Mouse (Mus musculus): ENCODE data around the gene Sestd1.

The Sestd1 gene

GRCm38 (mm10) chr2:77203916-77204315, 76.5 kb downstream of the Sestd1 start:
- no peak for DNase-seq

DNA sequence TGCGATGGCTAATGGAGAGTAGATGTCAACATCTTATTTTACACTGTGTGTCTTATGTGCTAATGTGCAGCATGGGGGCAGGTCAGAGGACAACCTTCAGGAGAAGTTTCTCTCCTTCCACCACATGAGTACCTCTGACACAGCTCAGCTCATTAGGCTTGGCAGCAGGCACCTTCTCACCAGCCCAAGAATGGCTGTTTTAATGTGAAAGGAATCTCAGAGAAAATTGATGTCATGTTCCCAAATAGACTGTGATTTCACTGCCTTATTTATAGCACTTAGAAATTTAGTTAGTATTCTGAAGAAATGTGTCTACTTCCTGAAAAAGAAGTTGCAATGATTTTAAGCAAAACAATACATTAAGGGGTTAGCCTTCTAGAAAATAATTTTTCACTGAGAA, 78.5 kb downstream of the Sestd1 start:
- no peak for DNase-seq

DNA sequence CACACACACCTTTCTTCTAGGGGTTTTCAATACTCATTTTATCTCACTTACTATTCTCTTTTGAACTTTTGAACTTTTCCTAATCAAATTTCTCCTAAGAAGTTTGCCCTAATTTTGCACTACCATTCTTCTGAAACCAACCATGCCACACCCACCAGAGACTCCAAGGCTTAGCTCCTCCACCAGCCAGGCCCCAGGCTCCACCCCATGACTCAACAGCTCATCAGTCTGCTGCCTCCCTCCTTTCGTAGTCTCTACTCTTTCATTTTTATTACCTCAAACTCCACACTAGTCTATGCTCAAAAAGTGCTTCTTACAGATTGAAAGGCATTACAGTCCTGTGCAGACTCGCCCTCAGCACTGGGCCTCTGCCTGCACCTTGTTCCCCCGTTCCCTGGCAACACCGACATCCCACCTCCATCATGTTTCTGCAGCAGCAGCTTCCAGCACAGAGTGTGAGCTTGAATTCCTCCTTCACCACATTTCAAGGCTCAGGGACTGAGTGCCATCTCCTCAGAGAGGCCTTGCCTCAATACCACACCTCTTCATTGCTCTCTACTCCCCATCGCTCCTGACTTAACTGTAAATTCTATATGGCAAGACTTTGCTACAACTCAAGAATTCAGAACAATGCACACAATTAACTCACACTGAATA, 79.3 kb downstream of the Sestd1 start:
- DNase-seq, result no peak

DNA sequence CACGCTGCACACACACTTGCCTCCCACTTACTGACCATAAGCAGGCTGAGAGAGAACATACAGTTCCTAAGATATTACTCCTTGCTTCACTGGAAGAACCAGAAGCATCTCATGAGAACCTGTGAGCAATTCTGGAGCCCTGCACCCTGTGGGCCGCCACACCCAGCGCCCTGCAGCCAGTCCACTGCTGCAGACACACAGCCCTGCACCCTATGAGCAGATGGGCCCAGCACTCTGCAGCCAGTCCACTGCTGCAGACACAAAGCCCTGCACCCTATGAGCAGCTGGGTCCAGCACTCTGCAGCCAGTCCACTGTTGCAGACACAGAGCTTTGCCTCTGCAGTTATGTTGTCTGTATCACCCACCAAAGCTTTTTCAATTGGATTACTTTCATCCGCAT, 80.0 kb downstream of the Sestd1 start:
- DNase-seq, result no peak

- DNase-seq, result peak; percentile 39 to 63
These were observed 82.1 kb downstream of the Sestd1 start for GRCm38 (mm10) chr2:77198246-77198645.

GRCm38 (mm10) chr2:77196819-77197218, 83.6 kb downstream of the Sestd1 start:
- DNase-seq, result no peak

DNA sequence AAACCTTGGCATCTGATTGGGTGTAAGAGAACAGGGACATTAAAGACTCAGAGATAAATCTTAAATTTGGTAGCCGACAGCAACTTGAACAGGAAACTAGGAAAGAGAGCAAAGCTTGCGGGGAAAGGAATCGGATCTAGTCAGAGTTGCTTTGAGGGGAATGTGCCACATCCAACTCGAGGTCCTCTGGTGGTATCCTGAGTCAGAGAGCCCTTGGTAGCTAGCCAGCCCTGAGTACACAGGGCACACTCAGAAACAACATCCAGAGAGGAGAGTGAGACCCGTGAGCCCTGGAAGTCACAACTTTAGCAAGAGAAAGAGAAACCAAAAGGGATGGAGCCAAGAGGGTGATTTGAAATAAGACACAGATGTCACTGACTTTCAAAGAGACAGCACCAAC, 85.3 kb downstream of the Sestd1 start:
- no peak for DNase-seq

DNA sequence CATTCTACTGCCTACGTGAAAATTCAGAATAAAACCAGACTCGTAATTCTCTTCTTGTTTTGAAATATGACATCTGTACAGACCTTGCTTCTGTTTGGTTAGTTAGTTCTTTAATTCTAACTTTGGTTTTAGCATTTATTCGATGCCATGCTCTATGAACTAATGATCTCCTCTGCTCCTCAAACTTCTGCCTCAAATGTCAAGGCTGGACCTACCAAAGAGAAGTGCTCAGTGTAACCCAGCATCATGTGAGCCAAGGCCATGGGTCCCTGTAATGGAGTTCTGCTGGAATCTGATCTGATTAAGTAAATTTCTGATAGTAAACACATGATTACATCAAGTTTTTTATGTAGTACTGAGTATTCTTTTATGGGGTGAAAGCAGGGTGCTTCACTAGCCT, 88.6 kb downstream of the Sestd1 start:
- no peak for DNase-seq

GRCm38 (mm10) chr2:77190891-77191290, 89.5 kb downstream of the Sestd1 start:
- no peak for DNase-seq

GRCm38 (mm10) chr2:77190301-77190700, 90.1 kb downstream of the Sestd1 start:
- no peak for DNase-seq

- no peak for DNase-seq
These were observed 90.7 kb downstream of the Sestd1 start for GRCm38 (mm10) chr2:77189671-77190070.

DNA sequence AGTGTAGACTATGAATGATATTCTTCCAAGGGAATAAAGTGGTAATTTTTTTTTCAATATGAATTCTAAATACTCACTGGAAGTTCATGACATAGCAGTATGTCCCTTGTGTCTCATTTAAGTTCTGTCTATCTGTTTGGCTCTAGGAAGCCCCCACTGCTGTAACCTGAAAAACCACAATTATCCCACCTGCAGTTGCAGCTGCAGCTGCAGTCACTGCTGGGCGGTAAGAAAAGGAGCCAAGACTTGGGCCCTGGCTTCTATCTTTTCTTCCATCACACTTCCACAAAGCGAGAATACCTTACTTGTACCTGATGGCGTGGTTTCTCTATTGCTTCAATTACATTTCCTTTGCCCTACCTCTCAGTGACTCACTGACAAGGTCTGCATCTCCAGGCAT, 92.9 kb downstream of the Sestd1 start:
- no peak for DNase-seq

- no peak for DNase-seq
These were observed 93.5 kb downstream of the Sestd1 start for GRCm38 (mm10) chr2:77186912-77187311.

GRCm38 (mm10) chr2:77184049-77184571, 96.3 kb downstream of the Sestd1 start:
- DNase-seq, result no peak

- no peak for DNase-seq
These were observed 96.7 kb downstream of the Sestd1 start for GRCm38 (mm10) chr2:77183646-77184045.

DNA sequence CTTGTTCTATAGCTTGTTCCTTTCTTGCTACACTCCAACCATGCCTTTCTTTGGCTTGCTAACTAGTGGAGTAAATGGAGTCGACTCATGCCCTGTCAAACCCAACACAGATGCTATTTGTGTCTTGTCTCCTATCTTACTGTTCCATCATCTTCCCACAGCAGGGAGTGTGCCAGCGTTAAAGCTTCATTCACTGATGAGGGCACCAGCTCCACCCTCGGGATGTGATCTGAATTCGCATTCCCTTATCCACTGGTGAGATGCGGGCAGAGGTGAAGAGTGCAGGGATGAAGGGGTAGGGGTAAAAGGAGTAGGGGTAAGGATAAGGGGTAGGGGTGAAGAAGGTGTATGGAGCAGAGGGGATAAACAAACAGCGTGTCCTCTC, 97.4 kb downstream of the Sestd1 start:
- no peak for DNase-seq

DNA sequence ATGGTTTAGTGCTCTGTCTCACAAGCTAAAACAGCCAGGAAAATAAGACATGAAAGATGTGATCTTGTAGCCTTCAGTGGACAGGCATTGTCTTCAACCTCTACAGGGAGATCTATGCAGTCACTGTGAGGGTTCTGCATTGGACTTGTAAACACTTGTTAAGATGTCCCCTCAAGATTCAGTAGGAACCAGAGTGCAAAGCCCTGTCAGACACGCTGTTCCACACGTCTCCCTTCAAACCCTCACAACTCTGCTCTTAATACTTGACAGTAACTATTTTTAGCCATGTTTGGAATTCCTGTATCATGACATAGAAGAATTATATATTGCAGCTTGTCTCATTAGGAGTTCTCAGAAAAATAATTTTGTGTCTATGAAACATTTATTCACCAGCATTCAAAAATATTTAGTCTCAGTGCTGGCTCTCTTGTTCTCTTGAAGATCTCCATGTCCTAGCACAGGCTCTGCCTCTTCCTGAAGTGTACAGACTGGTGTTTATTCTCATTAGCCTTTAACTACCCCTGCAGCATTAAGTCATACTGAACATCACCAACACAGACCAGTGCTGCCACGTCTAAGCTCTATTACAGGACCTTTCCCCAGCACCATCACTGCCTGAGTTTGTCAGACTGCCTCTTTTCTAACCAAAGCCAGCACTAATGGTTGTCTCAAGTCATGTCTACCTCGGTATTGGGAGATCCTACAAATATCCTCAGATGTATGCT, 98.0 kb downstream of the Sestd1 start:
- DNase-seq, result no peak

GRCm38 (mm10) chr2:77177472-77177871, 102.9 kb downstream of the Sestd1 start:
- no peak for DNase-seq

DNA sequence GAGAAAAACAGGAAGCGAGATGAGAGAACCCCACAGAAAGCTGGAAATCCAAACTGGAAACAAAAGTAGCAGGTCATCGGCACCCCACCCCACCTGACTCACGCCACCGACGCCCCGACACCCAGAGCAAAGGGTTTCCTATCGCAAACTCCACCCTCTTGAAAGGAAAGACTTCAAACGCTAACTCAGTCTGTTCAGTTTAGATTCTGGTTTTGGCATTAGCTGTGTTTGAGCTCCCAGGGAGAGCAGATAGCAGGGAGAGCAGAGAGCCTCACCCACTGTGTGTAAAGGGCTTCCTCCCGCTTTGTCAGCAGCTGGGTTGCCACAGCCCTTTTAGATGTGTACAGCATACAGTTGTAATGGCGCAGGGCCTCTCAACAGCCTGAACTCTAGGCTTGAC, 104.0 kb downstream of the Sestd1 start:
- no peak for DNase-seq

DNA sequence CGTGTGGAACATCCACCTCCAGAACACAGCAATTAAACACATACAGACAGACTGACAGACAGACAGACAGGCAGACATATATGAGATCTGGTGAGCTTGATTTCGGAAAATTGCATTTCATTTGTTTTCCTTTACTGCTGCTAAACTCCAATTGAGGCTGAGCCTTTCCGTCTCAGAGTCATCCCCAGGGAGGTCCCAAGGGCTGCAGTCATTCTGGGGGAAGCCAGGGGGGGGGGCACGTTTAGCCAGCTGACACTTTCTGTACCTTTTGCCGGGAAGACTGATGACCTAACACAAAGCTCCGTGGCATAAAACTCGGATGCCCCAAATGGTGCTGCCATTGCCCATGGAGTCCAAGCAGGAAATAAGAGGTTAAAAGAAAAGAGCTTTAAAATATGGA, 105.0 kb downstream of the Sestd1 start:
- DNase-seq, result no peak

DNA sequence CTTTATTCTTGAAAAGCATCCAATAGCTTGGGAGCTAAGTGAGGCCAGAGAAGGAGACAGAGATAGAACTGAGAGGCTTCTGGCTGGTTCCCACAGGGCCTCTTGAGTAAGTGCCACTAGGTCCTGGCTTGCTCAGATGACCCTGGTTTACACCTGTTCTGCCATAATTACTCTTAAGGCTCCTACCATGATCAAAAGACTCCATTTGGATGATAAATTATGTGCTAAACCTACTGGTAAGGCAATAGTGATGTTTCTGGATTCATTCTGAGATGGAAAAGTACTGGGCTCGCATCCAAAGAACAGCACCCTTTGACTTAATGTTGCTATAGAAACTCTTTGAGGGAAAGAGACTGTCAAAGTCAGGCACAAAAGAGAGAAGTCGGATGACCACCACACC, 106.1 kb downstream of the Sestd1 start:
- peak; percentile 41 to 62 for DNase-seq

DNA sequence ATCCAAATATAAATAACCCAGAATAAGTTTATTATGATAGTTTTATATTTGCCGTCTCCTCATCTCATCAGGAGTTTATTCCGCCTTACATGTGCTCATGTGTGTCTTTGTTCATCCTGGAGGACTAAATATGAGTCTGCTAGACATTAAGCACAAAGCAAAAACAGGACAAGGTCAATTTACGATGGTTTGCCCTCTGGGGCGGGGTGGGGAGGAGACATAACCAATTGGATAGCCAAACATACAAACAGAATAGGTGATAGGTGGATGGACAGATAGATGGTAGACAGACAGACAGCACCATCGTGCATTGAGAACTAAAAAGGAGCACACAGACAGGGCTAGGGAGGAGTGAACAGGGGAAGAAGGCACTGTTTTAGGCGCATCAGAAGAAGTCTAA, 106.6 kb downstream of the Sestd1 start:
- DNase-seq, result no peak

GRCm38 (mm10) chr2:77173366-77173765, 107.0 kb downstream of the Sestd1 start:
- no peak for DNase-seq

DNA sequence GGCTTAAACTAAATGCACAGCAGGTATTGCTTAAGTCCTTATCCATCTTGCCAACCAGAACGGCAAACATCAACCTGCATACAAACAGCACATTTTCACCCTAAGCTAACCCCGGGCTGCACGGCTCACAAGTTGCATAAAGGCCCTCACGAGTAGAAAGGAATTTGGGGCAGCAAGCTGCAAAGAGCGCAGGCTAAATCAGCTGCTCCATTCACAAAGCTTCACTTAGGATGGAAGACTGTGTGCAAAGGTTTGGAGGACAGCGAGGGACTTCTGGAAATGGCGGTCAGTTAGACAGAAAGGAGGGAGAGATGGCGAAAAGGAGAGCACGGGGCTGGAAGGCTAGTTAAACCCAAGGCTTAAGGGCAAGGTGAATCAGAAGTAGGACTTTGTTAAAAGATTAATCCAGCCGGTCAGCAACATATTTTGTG, 108.1 kb downstream of the Sestd1 start:
- peak; percentile 71 to 86 for DNase-seq

Measured in kidney, adult 8-10 months (tissue).